Mouse (Mus musculus) hindbrain, embryonic 10.5 days (tissue): Measurements from ENCODE around the gene Rasgef1b. TPM values are rescaled to one million over a fixed set of nuclear protein-coding genes. Genes with fewer than 3 reads are reported as not detected.

Experiments used
- DNase-seq: peaks from one replicate; pipeline ENCODE4 v3.0.0-alpha.2; 2017; ENCODE audit warnings: low spot score
- H3K27ac ChIP-seq: fragments of 300-500 bp; sonication (generic); 2 replicates; pipeline ENCODE4 v1.5.1; 2016; ENCODE audit warnings: mild to moderate bottlenecking, moderate library complexity
- H3K27me3 ChIP-seq: fragments of 300-500 bp; sonication (generic); 2 replicates; pipeline ENCODE4 v1.6.1; 2016; ENCODE audit warnings: mild to moderate bottlenecking; ENCODE audit not compliant: poor library complexity, insufficient read depth, severe bottlenecking
- H3K36me3 ChIP-seq: fragments of 300-500 bp; sonication (generic); 2 replicates; pipeline ENCODE4 v1.6.1; 2016; ENCODE audit warnings: mild to moderate bottlenecking, moderate library complexity
- H3K4me1 ChIP-seq: fragments of 300-500 bp; sonication (generic); replicated peaks from 2 replicates; pipeline ENCODE4 v1.6.1; 2016; ENCODE audit warnings: mild to moderate bottlenecking
- H3K4me3 ChIP-seq: fragments of 300-500 bp; sonication (generic); 2 replicates; pipeline ENCODE4 v1.5.1; 2016; ENCODE audit warnings: mild to moderate bottlenecking, moderate library complexity
- H3K9me3 ChIP-seq: fragments of 300-500 bp; sonication (generic); 2 replicates; pipeline ENCODE4 v1.6.1; 2016; ENCODE audit warnings: mild to moderate bottlenecking, moderate library complexity
- WGBS: fragments of 180-500 bp; shearing (Covaris S2); methylation state at CpG from one replicate; pipeline ENCODE4 v1.1.7; 2016; 5-methylcytosine and 5-hydroxymethylcytosine counted together
- polyA plus RNA-seq: library from polyadenylated mRNA; unstranded; fragments of >200 nt; fragmentation: Nextera tagmentation; extraction: Ambion mirVana; gene quantifications from 2 replicates; pipeline ENCODE4 v1.2.1, GENCODE M21; 2016

Gene Rasgef1b
- polyA plus RNA-seq, 1 experiment from 2014 or later: 9.2 TPM

GRCm38 (mm10) chr5:99544664-99545494, 184.0 kb downstream of the Rasgef1b start:
- Histone ChIP-seq H3K36me3 (no peaks in the 10 kb centered on the region), H3K27me3 (peaks cover 27% of the 10 kb centered on the region; the same call in 1 of the 2 replicates)

DNA sequence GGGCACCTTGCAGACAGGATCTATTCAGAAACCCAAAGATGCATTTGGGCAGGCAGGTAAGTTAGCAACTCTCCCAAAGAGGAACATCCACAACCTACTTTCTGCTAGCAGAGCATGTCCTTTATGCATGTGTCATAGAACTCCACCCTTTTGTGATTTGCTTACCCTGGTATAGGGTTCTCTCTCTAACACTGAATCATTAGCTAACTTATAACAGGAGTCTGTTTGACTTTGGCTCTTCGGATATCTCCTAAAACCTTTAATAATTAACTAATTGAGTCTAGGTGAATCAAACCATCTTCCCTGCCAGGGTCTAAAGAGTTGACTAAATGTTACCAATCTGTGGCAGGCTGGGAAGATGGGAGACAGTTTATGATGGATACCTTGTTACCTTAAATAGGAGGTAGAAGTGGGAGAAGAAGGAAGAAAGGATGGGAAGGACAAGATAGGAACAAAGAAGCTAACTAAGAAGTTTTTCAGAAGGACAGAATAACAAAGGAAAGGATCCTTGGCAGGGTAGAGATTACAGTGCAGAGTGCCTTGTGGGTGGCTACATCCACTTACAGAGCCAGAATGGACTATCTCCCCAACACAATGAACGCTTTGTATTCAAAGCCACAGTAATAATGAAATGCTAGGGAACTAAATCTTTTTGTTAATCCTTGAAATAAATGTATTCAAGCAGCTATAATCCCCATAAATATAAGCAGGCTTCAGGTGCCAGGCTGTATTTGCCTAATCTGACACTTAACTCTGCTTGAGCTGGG, 186.7 kb downstream of the Rasgef1b start:
- no peak for DNase-seq
- Histone ChIP-seq H3K4me3 (no peak overlapping the region), H3K36me3 (no peaks in the 10 kb centered on the region), H3K27me3 (peaks cover 28% of the 10 kb centered on the region; the same call in 1 of the 2 replicates), H3K27ac (no peak overlapping the region), H3K9me3 (no peaks in the 10 kb centered on the region), H3K4me1 (peaks cover 15% of the 10 kb centered on the region; the same call in 1 of the 2 replicates)
- 86% methylated on average over 2 of the region's 2 CpGs for WGBS

More at GRCm38 (mm10) chr5:99544664-99545494, 184.0 kb downstream of the Rasgef1b start:
- Histone ChIP-seq H3K27ac (no peak overlapping the region), H3K4me3 (no peak overlapping the region), H3K4me1 (peaks cover 15% of the 10 kb centered on the region; the same call in 1 of the 2 replicates), H3K9me3 (no peaks in the 10 kb centered on the region)
- WGBS: 79% methylated on average over 6 of the region's 6 CpGs
- DNase-seq: no peak

DNA sequence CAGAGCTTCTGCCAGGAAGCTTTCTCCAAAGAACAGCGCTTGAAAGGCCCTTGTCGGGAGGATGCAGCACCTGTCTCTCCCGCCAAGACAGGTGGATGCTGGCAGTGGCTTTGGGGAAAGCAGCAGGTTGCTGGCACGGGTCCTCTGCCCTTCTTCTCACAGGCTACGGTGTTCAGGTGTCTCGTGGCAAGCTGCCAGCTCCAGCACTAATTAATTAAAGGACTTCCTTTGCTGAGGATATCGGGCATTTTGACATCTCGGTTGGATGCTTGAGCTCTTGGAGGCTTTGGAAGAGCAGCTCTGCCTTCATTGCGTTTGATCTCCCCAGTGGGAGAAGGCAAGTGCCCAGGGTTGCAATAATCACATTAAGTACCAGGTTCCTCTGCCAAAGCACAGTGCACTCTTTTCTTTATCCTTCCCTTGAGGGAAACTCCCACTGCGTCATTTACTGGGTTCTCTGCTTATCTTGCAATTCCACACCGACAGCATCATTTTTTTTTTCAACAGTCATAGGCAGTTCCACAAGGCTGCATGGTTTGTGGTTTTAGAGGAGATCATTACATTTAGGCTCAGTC, 187.5 kb downstream of the Rasgef1b start:
- no peak overlapping the region for H3K4me3 ChIP-seq
- WGBS: 61% methylated on average over 11 of the region's 11 CpGs
- H3K36me3 ChIP-seq: no peaks in the 10 kb centered on the region
- DNase-seq: no peak
- H3K4me1 ChIP-seq: peaks cover 15% of the 10 kb centered on the region; the same call in 1 of the 2 replicates
- no peaks in the 10 kb centered on the region for H3K9me3 ChIP-seq
- no peak overlapping the region for H3K27ac ChIP-seq
- H3K27me3 ChIP-seq: peaks cover 28% of the 10 kb centered on the region; the same call in 1 of the 2 replicates

GRCm38 (mm10) chr5:99533416-99533815, 195.4 kb downstream of the Rasgef1b start:
- no peak for DNase-seq
- no peaks in the 10 kb centered on the region for H3K4me1 ChIP-seq
- H3K27ac ChIP-seq: no peak overlapping the region
- H3K27me3 ChIP-seq: 0 out of 2 replicates have a peak, but pooled peaks cover 3% of the 10 kb centered on the region
- H3K4me3 ChIP-seq: no peak overlapping the region
- no peaks in the 10 kb centered on the region for H3K9me3 ChIP-seq
- H3K36me3 ChIP-seq: no peaks in the 10 kb centered on the region
- 66% methylated on average over 7 of the region's 7 CpGs for WGBS

- no peaks in the 10 kb centered on the region for H3K9me3 ChIP-seq
- no peak for DNase-seq
- no peaks in the 10 kb centered on the region for H3K36me3 ChIP-seq
- H3K4me3 ChIP-seq: no peak overlapping the region
- H3K4me1 ChIP-seq: peaks cover 14% of the 10 kb centered on the region
- H3K27me3 ChIP-seq: peaks cover 17% of the 10 kb centered on the region
- H3K27ac ChIP-seq: no peak overlapping the region
- WGBS: 86% methylated on average over 7 of the region's 7 CpGs
These were observed 202.1 kb downstream of the Rasgef1b start for GRCm38 (mm10) chr5:99526797-99527201.

DNA sequence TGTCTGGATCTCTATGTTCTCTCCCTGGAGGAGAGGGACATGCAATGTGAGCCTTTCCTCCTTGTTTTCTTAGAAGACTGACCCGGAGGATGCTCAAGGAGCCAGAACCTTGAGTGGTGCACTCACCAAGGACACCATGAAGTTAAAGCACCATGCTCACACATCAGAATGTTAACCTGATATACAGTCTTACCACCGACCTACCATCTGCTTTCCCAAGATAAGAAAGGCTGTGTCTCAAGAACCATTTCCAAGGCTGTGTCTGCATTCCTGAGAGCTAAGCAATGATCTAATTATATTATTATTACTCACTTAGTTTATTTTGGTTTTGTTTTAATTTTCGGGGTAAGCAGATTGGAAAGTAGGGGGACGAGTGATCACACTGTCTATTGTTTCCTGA, 203.2 kb downstream of the Rasgef1b start:
- Histone ChIP-seq H3K9me3 (no peaks in the 10 kb centered on the region), H3K36me3 (no peaks in the 10 kb centered on the region), H3K4me3 (no peak overlapping the region), H3K27ac (no peak overlapping the region), H3K27me3 (peaks cover 24% of the 10 kb centered on the region), H3K4me1 (peaks cover 14% of the 10 kb centered on the region)
- WGBS: 78% methylated on average over 4 of the region's 4 CpGs
- no peak for DNase-seq

DNA sequence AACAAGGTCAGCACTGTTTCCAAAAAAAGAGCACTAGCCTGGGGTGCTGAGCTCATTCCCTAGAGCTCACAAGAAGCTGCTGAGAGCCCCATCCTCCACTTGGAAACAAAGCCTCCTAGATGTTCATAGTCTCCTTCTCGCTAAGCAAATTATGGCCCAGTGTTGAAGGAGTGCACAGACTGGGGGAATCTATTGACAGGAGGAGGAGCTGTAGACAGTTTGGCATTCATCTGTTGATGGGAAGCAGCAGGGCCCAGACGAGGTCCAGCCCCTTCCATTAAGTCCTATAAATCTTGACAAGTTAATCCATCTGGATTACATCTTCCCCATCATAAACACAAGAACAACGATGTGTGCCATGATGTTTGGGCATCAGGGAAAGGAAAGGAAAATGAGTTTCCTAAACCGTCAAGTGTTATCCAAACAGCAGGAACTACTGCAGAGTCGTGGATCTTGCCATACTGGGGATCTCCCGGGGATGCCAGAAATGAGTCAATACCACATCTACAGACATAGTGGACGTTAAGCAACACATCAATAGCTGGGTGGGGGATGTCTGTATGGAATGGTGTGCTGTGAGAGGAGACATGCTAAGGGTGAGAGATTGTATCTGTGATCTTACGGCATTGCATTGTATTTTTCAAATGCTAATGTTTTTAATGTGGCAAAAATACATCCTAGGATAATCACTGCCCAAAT, 206.1 kb downstream of the Rasgef1b start:
- peaks cover 27% of the 10 kb centered on the region for H3K27me3 ChIP-seq
- H3K4me3 ChIP-seq: no peak overlapping the region
- no peaks in the 10 kb centered on the region for H3K9me3 ChIP-seq
- H3K36me3 ChIP-seq: no peaks in the 10 kb centered on the region
- WGBS: 56% methylated on average over 8 of the region's 8 CpGs
- H3K27ac ChIP-seq: no peak overlapping the region
- peaks cover 38% of the 10 kb centered on the region for H3K4me1 ChIP-seq
- no peak for DNase-seq

- WGBS: 87% methylated on average over 4 of the region's 4 CpGs
- Histone ChIP-seq H3K36me3 (no peaks in the 10 kb centered on the region), H3K9me3 (no peaks in the 10 kb centered on the region), H3K27me3 (peaks cover 22% of the 10 kb centered on the region), H3K4me1 (peaks cover 38% of the 10 kb centered on the region), H3K4me3 (no peak overlapping the region), H3K27ac (no peak overlapping the region)
- no peak for DNase-seq
These were observed 207.5 kb downstream of the Rasgef1b start for GRCm38 (mm10) chr5:99521411-99521810.

DNA sequence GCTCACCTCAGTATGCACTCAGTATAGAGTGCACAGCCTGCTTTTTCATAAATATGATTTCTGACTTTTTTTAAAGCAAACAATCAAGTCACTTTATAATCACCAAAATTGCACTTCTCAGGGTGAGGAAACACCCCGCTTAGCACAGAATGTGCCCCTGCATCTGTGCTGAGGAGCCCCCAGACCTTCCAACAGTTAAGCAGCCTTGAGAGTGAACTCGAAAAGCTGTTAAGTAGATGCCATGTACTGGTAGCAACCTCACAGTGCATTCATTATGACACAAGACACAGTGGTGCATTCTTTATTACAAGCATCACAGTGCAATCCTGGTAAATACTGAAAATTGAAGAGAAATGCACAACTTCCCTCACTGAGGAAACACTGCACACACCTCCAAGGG, 209.3 kb downstream of the Rasgef1b start:
- DNase-seq: no peak
- H3K27me3 ChIP-seq: peaks cover 16% of the 10 kb centered on the region
- peaks cover 41% of the 10 kb centered on the region for H3K4me1 ChIP-seq
- 85% methylated on average over 2 of the region's 2 CpGs for WGBS
- H3K27ac ChIP-seq: no peak overlapping the region
- no peak overlapping the region for H3K4me3 ChIP-seq
- no peaks in the 10 kb centered on the region for H3K36me3 ChIP-seq
- no peaks in the 10 kb centered on the region for H3K9me3 ChIP-seq

DNA sequence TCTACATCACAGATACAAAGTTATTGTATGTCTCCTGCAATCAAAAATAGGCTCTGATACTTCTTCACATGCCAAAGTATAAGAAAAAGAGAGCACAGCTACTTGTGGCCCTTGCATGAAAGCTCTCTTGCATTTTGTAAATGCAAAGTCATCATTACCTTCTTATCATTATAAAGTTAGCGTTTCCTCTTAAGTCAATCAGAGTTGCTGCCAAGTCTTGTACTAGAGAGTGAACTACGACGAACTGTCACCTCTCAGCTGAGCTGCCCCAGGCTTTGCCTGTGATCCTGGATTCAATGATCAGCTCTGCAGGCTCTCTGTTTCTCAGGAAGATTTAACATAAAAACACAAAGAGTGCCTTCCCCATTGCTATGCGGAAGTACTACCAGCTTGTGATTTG, 209.8 kb downstream of the Rasgef1b start:
- H3K27me3 ChIP-seq: peaks cover 16% of the 10 kb centered on the region
- peaks cover 41% of the 10 kb centered on the region for H3K4me1 ChIP-seq
- no peak overlapping the region for H3K4me3 ChIP-seq
- WGBS: 77% methylated on average over 4 of the region's 4 CpGs
- DNase-seq: no peak
- H3K27ac ChIP-seq: no peak overlapping the region
- H3K36me3 ChIP-seq: no peaks in the 10 kb centered on the region
- H3K9me3 ChIP-seq: no peaks in the 10 kb centered on the region

- H3K36me3 ChIP-seq: no peaks in the 10 kb centered on the region
- no peaks in the 10 kb centered on the region for H3K9me3 ChIP-seq
- no peak overlapping the region for H3K4me3 ChIP-seq
- peaks cover 10% of the 10 kb centered on the region for H3K27me3 ChIP-seq
- 90% methylated on average over 5 of the region's 5 CpGs for WGBS
- no peak for DNase-seq
- H3K27ac ChIP-seq: no peak overlapping the region
- peaks cover 45% of the 10 kb centered on the region for H3K4me1 ChIP-seq
These were observed 212.7 kb downstream of the Rasgef1b start for GRCm38 (mm10) chr5:99516207-99516606.

GRCm38 (mm10) chr5:99515764-99516163, 213.1 kb downstream of the Rasgef1b start:
- peaks cover 45% of the 10 kb centered on the region for H3K4me1 ChIP-seq
- peaks cover 6% of the 10 kb centered on the region; the same call in 1 of the 2 replicates for H3K27me3 ChIP-seq
- H3K4me3 ChIP-seq: no peak overlapping the region
- 77% methylated on average over 4 of the region's 4 CpGs for WGBS
- no peaks in the 10 kb centered on the region for H3K36me3 ChIP-seq
- H3K27ac ChIP-seq: no peak overlapping the region
- H3K9me3 ChIP-seq: no peaks in the 10 kb centered on the region
- no peak for DNase-seq
